Mouse (Mus musculus) G1E (cell line): ENCODE results near the gene Scaf4. TPM values are rescaled to one million over a fixed set of nuclear protein-coding genes. Genes with fewer than 3 reads are reported as not detected.

ENCODE experiments used
- ATAC-seq: 2 replicates; pipeline ENCODE4 v1.8.0; 2016; ENCODE audit warnings: mild to moderate bottlenecking; ENCODE audit not compliant: insufficient number of reproducible peaks, poor library complexity, low FRiP score, severe bottlenecking; ENCODE audit errors: extremely low read depth
- DNase-seq: peaks from one replicate; pipeline ENCODE4 v3.0.0; 2012; ENCODE audit warnings: low spot score
- H3K27me3 ChIP-seq: 2 replicates; pipeline ENCODE4 v1.6.1; 2012; ENCODE audit warnings: mild to moderate bottlenecking, low read length, inconsistent platforms; ENCODE audit not compliant: insufficient read depth
- H3K36me3 ChIP-seq: replicated peaks from 2 replicates; pipeline ENCODE3; 2012; ENCODE audit warnings: mild to moderate bottlenecking, inconsistent platforms
- H3K4me1 ChIP-seq: 2 replicates; pipeline ENCODE4 v1.6.1; 2012; ENCODE audit warnings: low read depth, low read length, inconsistent platforms, mixed read lengths; ENCODE audit not compliant: insufficient read depth
- H3K4me3 ChIP-seq: 2 replicates; pipeline ENCODE4 v1.5.1; 2012; ENCODE audit warnings: low read depth, mild to moderate bottlenecking, inconsistent platforms, low read length, moderate library complexity, mixed read lengths
- H3K9me3 ChIP-seq: replicated peaks from 2 replicates; pipeline ENCODE4 v1.6.1; 2012; ENCODE audit warnings: inconsistent platforms
- CTCF ChIP-seq: IDR thresholded peaks from 2 replicates; pipeline ENCODE4 v1.5.1; 2012; ENCODE audit warnings: low read depth, low read length, inconsistent platforms, mixed read lengths
- GATA1 ChIP-seq: IDR thresholded peaks from 2 replicates; pipeline ENCODE4 v1.6.1; 2012; ENCODE audit warnings: borderline replicate concordance, low read length, inconsistent platforms, mixed read lengths
- GATA2 ChIP-seq: IDR thresholded peaks from 2 replicates; pipeline ENCODE4 v1.6.1; 2012; ENCODE audit warnings: low read depth, low read length, inconsistent platforms, borderline replicate concordance
- POLR2AphosphoS5 ChIP-seq: IDR thresholded peaks from 2 replicates; pipeline ENCODE4 v1.6.1; 2012; ENCODE audit warnings: low read depth, low read length, inconsistent platforms; ENCODE audit not compliant: insufficient replicate concordance
- TAL1 ChIP-seq: conservative IDR thresholded peaks from 2 replicates; pipeline ENCODE4 v1.6.1; 2012; ENCODE audit warnings: low read depth, low read length, inconsistent platforms, mixed read lengths
- polyA plus RNA-seq: library from polyadenylated mRNA; stranded (reverse); fragments of >175 nt; gene quantifications from 2 replicates; pipeline ENCODE4 v1.2.3, GENCODE M21; 2012
- total RNA-seq, 2 experiments: library from RNA; stranded (forward) in 1 of 2; stranded (reverse) in 1 of 2; fragments of 200-1000 nt in 1 of 2; fragments of >200 nt in 1 of 2; fragmentation: Nextera tagmentation in 1 of 2; gene quantifications; 2 replicates each; pipeline ENCODE4 v1.2.3; 2014 to 2017

Scaf4 gene
- total and polyA plus RNA-seq, 3 experiments = 14.8 to 215 (median 186) TPM

- Histone ChIP-seq H3K4me1 (peaks cover 9% of the 10 kb centered on the region), H3K27me3 (peaks cover 27% of the 10 kb centered on the region), H3K36me3 (no peaks in the 10 kb centered on the region), H3K9me3 (no peaks in the 10 kb centered on the region), H3K4me3 (no peak overlapping the region)
- TF ChIP-seq TAL1 = no peak
- no peak for TF ChIP-seq GATA2
- no peak for TF ChIP-seq GATA1
- no peak for TF ChIP-seq CTCF
- no peak for TF ChIP-seq POLR2AphosphoS5
- DNase-seq (no peak), ATAC-seq (no peak)
Measured at GRCm38 (mm10) chr16:90211767-90212166, 72.5 kb downstream of the Scaf4 start.

GRCm38 (mm10) chr16:90210717-90211116, 73.6 kb downstream of the Scaf4 start:
- no peak for TF ChIP-seq POLR2AphosphoS5
- TF ChIP-seq CTCF = no peak
- no peak for TF ChIP-seq GATA2
- no peak for TF ChIP-seq GATA1
- no peak for TF ChIP-seq TAL1
- DNase-seq = no peak
- H3K36me3 ChIP-seq = no peaks in the 10 kb centered on the region
- no peaks in the 10 kb centered on the region for H3K9me3 ChIP-seq
- H3K4me3 ChIP-seq = no peak overlapping the region
- peaks cover 27% of the 10 kb centered on the region for H3K27me3 ChIP-seq
- peaks cover 9% of the 10 kb centered on the region for H3K4me1 ChIP-seq
- no peak for ATAC-seq

GRCm38 (mm10) chr16:90208996-90209395, 75.3 kb downstream of the Scaf4 start:
- TF ChIP-seq GATA1 (no peak), POLR2AphosphoS5 (no peak), GATA2 (no peak), CTCF (no peak), TAL1 (no peak)
- no peaks in the 10 kb centered on the region for H3K36me3 ChIP-seq
- no peak for ATAC-seq
- no peak overlapping the region for H3K4me3 ChIP-seq
- peaks cover 7% of the 10 kb centered on the region for H3K4me1 ChIP-seq
- DNase-seq = no peak
- H3K27me3 ChIP-seq = peaks cover 31% of the 10 kb centered on the region
- H3K9me3 ChIP-seq = no peaks in the 10 kb centered on the region

GRCm38 (mm10) chr16:90204868-90205267, 79.4 kb downstream of the Scaf4 start:
- DNase-seq (no peak), ATAC-seq (no peak)
- Histone ChIP-seq H3K27me3 (peaks cover 25% of the 10 kb centered on the region), H3K4me1 (peaks cover 4% of the 10 kb centered on the region; the same call in 1 of the 2 replicates), H3K36me3 (no peaks in the 10 kb centered on the region), H3K9me3 (no peaks in the 10 kb centered on the region), H3K4me3 (no peak overlapping the region)
- TF ChIP-seq POLR2AphosphoS5 = no peak
- TF ChIP-seq TAL1 = no peak
- TF ChIP-seq CTCF = no peak
- TF ChIP-seq GATA2 = no peak
- no peak for TF ChIP-seq GATA1

- Histone ChIP-seq H3K36me3 (no peaks in the 10 kb centered on the region), H3K4me3 (no peak overlapping the region), H3K27me3 (peaks cover 15% of the 10 kb centered on the region; the same call in 1 of the 2 replicates), H3K4me1 (peaks cover 14% of the 10 kb centered on the region), H3K9me3 (no peaks in the 10 kb centered on the region)
- no peak for TF ChIP-seq GATA2
- TF ChIP-seq TAL1 = no peak
- TF ChIP-seq GATA1 = no peak
- TF ChIP-seq POLR2AphosphoS5 = no peak
- TF ChIP-seq CTCF = no peak
- no peak for ATAC-seq
- DNase-seq = no peak
Measured at GRCm38 (mm10) chr16:90203226-90203962, 80.9 kb downstream of the Scaf4 start.

- no peaks in the 10 kb centered on the region for H3K36me3 ChIP-seq
- ATAC-seq = no peak
- H3K4me1 ChIP-seq = peaks cover 26% of the 10 kb centered on the region
- no peak for DNase-seq
- TF ChIP-seq TAL1 = no peak
- H3K27me3 ChIP-seq = peaks cover 12% of the 10 kb centered on the region; the same call in 1 of the 2 replicates
- no peaks in the 10 kb centered on the region for H3K9me3 ChIP-seq
- H3K4me3 ChIP-seq = no peak overlapping the region
Measured at GRCm38 (mm10) chr16:90202140-90202539, 82.2 kb downstream of the Scaf4 start.
